Comparison of ENCODE assay signal across 10 mouse cellular contexts in the genomic region with DNA sequence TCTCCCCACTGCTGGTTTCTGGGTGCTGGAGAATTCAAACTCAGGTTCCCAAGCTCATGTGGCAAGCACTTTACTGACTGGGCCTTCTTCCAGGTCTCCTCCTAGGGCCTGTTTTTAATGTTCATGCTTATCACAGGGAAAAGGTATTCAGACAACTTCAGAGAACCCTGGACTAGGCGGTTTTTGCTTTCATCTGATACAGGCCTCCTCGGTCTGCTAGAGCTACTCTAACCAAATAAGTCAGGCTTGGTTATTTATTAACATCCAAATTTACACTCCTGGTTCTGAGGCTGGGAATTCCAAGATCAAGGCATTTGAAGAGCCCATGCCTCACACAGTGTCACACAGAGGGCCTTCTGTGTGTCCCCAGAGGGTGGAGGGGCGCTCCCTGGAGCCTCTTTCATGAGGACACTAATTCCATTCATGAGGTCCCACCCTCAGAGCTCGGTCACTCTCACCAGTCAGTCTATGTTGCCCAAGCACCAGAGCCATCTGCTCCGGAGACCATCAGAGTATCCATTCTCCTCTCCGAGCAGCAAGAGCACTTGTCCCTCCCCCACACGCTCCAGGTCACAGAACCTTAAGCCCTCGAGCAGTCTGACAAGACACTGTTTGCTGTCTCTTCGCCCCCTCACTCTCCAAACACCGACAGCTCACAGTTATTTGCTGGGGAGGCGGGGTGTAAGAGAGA. TPM values are rescaled to one million over a fixed set of nuclear protein-coding genes. Genes with fewer than 3 reads are reported as not detected.
DNase-seq lines count a peak whose midpoint lies in the region; ATAC-seq lines count a peak whose summit lies in the region.
"Had no signal": no experiment of that assay in that cellular context is flagged by ENCODE, and none has a peak within 500 bp of the region (broad histone marks: within the 10 kb centered on the region; RNA-seq: fewer than 3 reads in every experiment).

No protein-coding gene starts in this region.

- peak; percentile 27 for DNase-seq in layer of hippocampus, adult 11-12 months (ENCODE audit: low spot score)
- DNase-seq in layer of hippocampus, adult 9-10 months (ENCODE audit: low spot score): no peak
- peak; percentile 72 for DNase-seq in brain, adult 2 months (ENCODE audit: low read depth, low spot score)
- no peak for DNase-seq in cerebellum, postnatal 36 days
- DNase-seq in gastrocnemius, postnatal 36 days: no peak

- H3K27me3 ChIP-seq in intestine, embryonic 16.5 days (replicated peaks; ENCODE audit: control insufficient read depth, insufficient read depth, low read length): peaks cover 17% of the 10 kb centered on the region
- peaks cover 71% of the 10 kb centered on the region for H3K27me3 ChIP-seq in liver, embryonic 12.5 days (replicated peaks)

- ATAC-seq in intestine, embryonic 16.5 days: peak; percentile 53
- ATAC-seq in liver, embryonic 12.5 days: peak; percentile 40
- ATAC-seq in granulocyte monocyte progenitor cell, adult 5-6 weeks (replicated peaks; ENCODE audit: poor library complexity, severe bottlenecking): no peak

- peaks cover 26% of the 10 kb centered on the region for H3K4me1 ChIP-seq in intestine, embryonic 16.5 days (ENCODE audit: control insufficient read depth, insufficient read depth, low read length)
- peaks cover 28% of the 10 kb centered on the region for H3K4me1 ChIP-seq in liver, embryonic 12.5 days

- H3K36me3 ChIP-seq in intestine, embryonic 16.5 days (ENCODE audit: control insufficient read depth, insufficient read depth, low read length): no peaks in the 10 kb centered on the region
- no peaks in the 10 kb centered on the region for H3K36me3 ChIP-seq in liver, embryonic 12.5 days
- H3K36me3 ChIP-seq: neural tube, embryonic 12.5 days had no signal

- no peaks in the 10 kb centered on the region for H3K9me3 ChIP-seq in intestine, embryonic 16.5 days (ENCODE audit: control insufficient read depth, low read length)
- H3K9me3 ChIP-seq in liver, embryonic 12.5 days (replicated peaks): no peaks in the 10 kb centered on the region
- H3K9me3 ChIP-seq: neural tube, embryonic 12.5 days had no signal

- intact Hi-C loops in gastrocnemius, postnatal 36 days (cut with DNase I): no loop called here

- H3K4me2 ChIP-seq in intestine, embryonic 16.5 days (ENCODE audit: low read depth, low read length): no peak overlapping the region
- H3K4me2 ChIP-seq in liver, embryonic 12.5 days: 0 out of 2 replicates have a peak overlapping the region, but pooled peaks have one; percentile 16
- H3K4me2 ChIP-seq: neural tube, embryonic 12.5 days had no signal

- 13% methylated on average over 11 of the region's 11 CpGs for WGBS in intestine, embryonic 16.5 days
- WGBS in liver, embryonic 12.5 days (ENCODE audit: insufficient replicate concordance): 26% methylated on average over 11 of the region's 11 CpGs

- no peak overlapping the region for H3K4me3 ChIP-seq in intestine, embryonic 16.5 days (ENCODE audit: low read length)
- no peak overlapping the region for H3K4me3 ChIP-seq in liver, embryonic 12.5 days
- H3K4me3 ChIP-seq: layer of hippocampus, adult 2 months; neural tube, embryonic 12.5 days had no signal

- no peak overlapping the region for H3K27ac ChIP-seq in intestine, embryonic 16.5 days (ENCODE audit: low read length)
- H3K27ac ChIP-seq in liver, embryonic 12.5 days: peak overlapping the region; percentile 62
- H3K27ac ChIP-seq: layer of hippocampus, adult 2 months; neural tube, embryonic 12.5 days had no signal

- no peak overlapping the region for H3K9ac ChIP-seq in intestine, embryonic 16.5 days (ENCODE audit: low read depth, low read length)
- no peak overlapping the region for H3K9ac ChIP-seq in liver, embryonic 12.5 days
- H3K9ac ChIP-seq: neural tube, embryonic 12.5 days had no signal

RNA-seq across cellular contexts. Expression of a gene that starts 2.6 kb away (rescaled TPM):
- polyA plus RNA-seq in intestine, embryonic 16.5 days (2015; fragmentation: Nextera tagmentation; extraction: Ambion mirVana): 2.8 and 2.9 TPM in 2 replicates
- polyA plus RNA-seq in liver, embryonic 12.5 days (2016; fragmentation: Nextera tagmentation; extraction: Ambion mirVana): 2.9 and 3.2 TPM in 2 replicates
- not detected in 2 replicates for total RNA-seq in granulocyte monocyte progenitor cell, adult 5-6 weeks (2014; fragmentation: Nextera tagmentation)
- total RNA-seq in granulocyte monocyte progenitor cell, adult 5-6 weeks (2017): not detected in 2 replicates
- under 1 TPM; 0.37 to 0.64 TPM for total RNA-seq in gastrocnemius, postnatal 36 days (2021)

RNA-seq across cellular contexts. Expression of a gene that starts 32.3 kb away (rescaled TPM):
- polyA plus RNA-seq in intestine, embryonic 16.5 days (2015; fragmentation: Nextera tagmentation; extraction: Ambion mirVana): 15.2 and 17.1 TPM in 2 replicates
- polyA plus RNA-seq in liver, embryonic 12.5 days (2016; fragmentation: Nextera tagmentation; extraction: Ambion mirVana): 13.3 TPM in 2 replicates
- total RNA-seq in granulocyte monocyte progenitor cell, adult 5-6 weeks (2014; fragmentation: Nextera tagmentation): 7.8 and 18.3 TPM in 2 replicates
- 5.4 and 5.7 TPM in 2 replicates for total RNA-seq in granulocyte monocyte progenitor cell, adult 5-6 weeks (2017)
- total RNA-seq in gastrocnemius, postnatal 36 days (2021): 1 to 10 TPM; 2.2 to 2.9 TPM

RNA-seq across cellular contexts. Expression of a gene that starts 32.5 kb away (rescaled TPM):
- polyA plus RNA-seq in intestine, embryonic 16.5 days (2015; fragmentation: Nextera tagmentation; extraction: Ambion mirVana): 34.7 and 35.0 TPM in 2 replicates
- polyA plus RNA-seq in liver, embryonic 12.5 days (2016; fragmentation: Nextera tagmentation; extraction: Ambion mirVana): 32.4 and 35.4 TPM in 2 replicates
- total RNA-seq in granulocyte monocyte progenitor cell, adult 5-6 weeks (2014; fragmentation: Nextera tagmentation): 44.3 and 46.4 TPM in 2 replicates
- total RNA-seq in granulocyte monocyte progenitor cell, adult 5-6 weeks (2017): 53.3 and 56.4 TPM in 2 replicates
- total RNA-seq in gastrocnemius, postnatal 36 days (2021): 10 to 100 TPM; 15.6 to 18.5 TPM

RNA-seq across cellular contexts. Expression of a gene that starts 38.6 kb away (rescaled TPM):
- 0.32 and 0.38 TPM in 2 replicates for polyA plus RNA-seq in intestine, embryonic 16.5 days (2015; fragmentation: Nextera tagmentation; extraction: Ambion mirVana)
- 0.01 and 0.05 TPM in 2 replicates for polyA plus RNA-seq in liver, embryonic 12.5 days (2016; fragmentation: Nextera tagmentation; extraction: Ambion mirVana)
- total RNA-seq in granulocyte monocyte progenitor cell, adult 5-6 weeks (2014; fragmentation: Nextera tagmentation): not detected in 2 replicates
- total RNA-seq in granulocyte monocyte progenitor cell, adult 5-6 weeks (2017): not detected in 2 replicates
- under 1 TPM; 0.05 to 0.35 TPM for total RNA-seq in gastrocnemius, postnatal 36 days (2021)

Comparison
In these comparisons a context has a peak if more than half of its experiments do, and no peak if none do; other contexts are left out.
1. DNase-seq: peak in layer of hippocampus, adult 11-12 months (single experiment) and brain, adult 2 months (single experiment); none in layer of hippocampus, adult 9-10 months (single experiment), cerebellum, postnatal 36 days (0 of 2) and gastrocnemius, postnatal 36 days (0 of 2).